Mouse (Mus musculus) limb, embryonic 11.5 days (tissue): ENCODE measurements around the gene Rpgrip1. TPM values are rescaled to one million over a fixed set of nuclear protein-coding genes. Genes with fewer than 3 reads are reported as not detected.

Source experiments
- ATAC-seq: fragments of 200-750 bp; cut with Nextera tagmentation; 2 replicates; pipeline ENCODE4 v1.8.0; 2017; ENCODE audit warnings: low read depth; ENCODE audit not compliant: insufficient number of reproducible peaks, low FRiP score, low TSS enrichment
- DNase-seq: peaks from one replicate; pipeline ENCODE4 v3.0.0-alpha.2; 2015; ENCODE audit warnings: low spot score
- H3K27ac ChIP-seq: fragments of 300-500 bp; sonication (generic); replicated peaks from 2 replicates; pipeline ENCODE4 v1.5.1; 2014; ENCODE audit warnings: low read depth, mild to moderate bottlenecking, low read length
- H3K27me3 ChIP-seq: fragments of 300-500 bp; sonication (generic); 2 replicates; pipeline ENCODE4 v1.6.1; 2014; ENCODE audit warnings: mild to moderate bottlenecking, low read length, mixed read lengths; ENCODE audit not compliant: control insufficient read depth, insufficient read depth
- H3K36me3 ChIP-seq: fragments of 300-500 bp; sonication (generic); 2 replicates; pipeline ENCODE4 v1.6.1; 2014; ENCODE audit warnings: mild to moderate bottlenecking, low read length, moderate library complexity, mixed read lengths; ENCODE audit not compliant: control insufficient read depth, insufficient read depth
- H3K4me1 ChIP-seq: fragments of 300-500 bp; sonication (generic); 2 replicates; pipeline ENCODE4 v1.6.1; 2014; ENCODE audit warnings: low read length, mixed read lengths; ENCODE audit not compliant: control insufficient read depth, insufficient read depth
- H3K4me2 ChIP-seq: fragments of 300-500 bp; sonication (generic); 2 replicates; pipeline ENCODE4 v1.6.1; 2014; ENCODE audit warnings: low read depth, mild to moderate bottlenecking, moderate library complexity; ENCODE audit not compliant: severe bottlenecking
- H3K4me3 ChIP-seq: fragments of 300-500 bp; sonication (generic); 2 replicates; pipeline ENCODE4 v1.5.1; 2014; ENCODE audit warnings: low read depth, low read length
- H3K9ac ChIP-seq: fragments of 300-500 bp; sonication (generic); 2 replicates; pipeline ENCODE4 v1.6.1; 2014; ENCODE audit warnings: mild to moderate bottlenecking, low read length
- H3K9me3 ChIP-seq: fragments of 300-500 bp; sonication (generic); 2 replicates; pipeline ENCODE4 v1.6.1; 2016; ENCODE audit warnings: low read length; ENCODE audit not compliant: control insufficient read depth
- WGBS: fragments of 180-500 bp; shearing (Covaris S2); extraction: QIAGEN DNeasy Blood & Tissue Kit; methylation state at CpG from one replicate; pipeline ENCODE4 v1.1.7; 2014; 5-methylcytosine and 5-hydroxymethylcytosine counted together
- polyA plus RNA-seq: library from polyadenylated mRNA; unstranded; fragments of >200 nt; fragmentation: Nextera tagmentation; extraction: Ambion mirVana; gene quantifications from 2 replicates; pipeline ENCODE4 v1.2.1, GENCODE M21; 2014

Rpgrip1 gene
- polyA plus RNA-seq, 1 experiment from 2014 or later: 119 TPM

- Histone ChIP-seq H3K4me3 (no peak overlapping the region), H3K36me3 (no peaks in the 10 kb centered on the region), H3K9me3 (no peaks in the 10 kb centered on the region), H3K9ac (no peak overlapping the region), H3K27me3 (no peaks in the 10 kb centered on the region), H3K4me2 (no peak overlapping the region), H3K4me1 (no peaks in the 10 kb centered on the region), H3K27ac (no peak overlapping the region)
- WGBS: 94% methylated on average over 3 of the region's 3 CpGs
- ATAC-seq (no peak), DNase-seq (no peak)
Observed at GRCm38 (mm10) chr14:52124636-52125035, 14.1 kb downstream of the Rpgrip1 start.

- DNase-seq (no peak), ATAC-seq (no peak)
- H3K4me2 ChIP-seq: no peak overlapping the region
- WGBS: 82% methylated on average over 5 of the region's 5 CpGs
- no peak overlapping the region for H3K9ac ChIP-seq
- H3K27ac ChIP-seq: no peak overlapping the region
- no peaks in the 10 kb centered on the region for H3K27me3 ChIP-seq
- no peaks in the 10 kb centered on the region for H3K4me1 ChIP-seq
- no peaks in the 10 kb centered on the region for H3K9me3 ChIP-seq
- no peak overlapping the region for H3K4me3 ChIP-seq
- H3K36me3 ChIP-seq: no peaks in the 10 kb centered on the region
Observed at GRCm38 (mm10) chr14:52133584-52133983, 23.1 kb downstream of the Rpgrip1 start.

GRCm38 (mm10) chr14:52140577-52141444 lies 30.3 kb downstream of the Rpgrip1 start:
- Histone ChIP-seq H3K4me3 (no peak overlapping the region), H3K9me3 (no peaks in the 10 kb centered on the region), H3K27ac (no peak overlapping the region), H3K27me3 (no peaks in the 10 kb centered on the region), H3K36me3 (no peaks in the 10 kb centered on the region), H3K9ac (peak overlapping the region; percentile 27; the same call in 1 of the 2 replicates), H3K4me2 (peak overlapping the region; percentile 24; the same call in 1 of the 2 replicates), H3K4me1 (peaks cover 8% of the 10 kb centered on the region)
- ATAC-seq (no peak), DNase-seq (peak; percentile 38)
- 33% methylated on average over 19 of the region's 19 CpGs for WGBS

GRCm38 (mm10) chr14:52141445-52142127 lies 31.1 kb downstream of the Rpgrip1 start:
- DNase-seq (no peak), ATAC-seq (no peak)
- no peak overlapping the region for H3K27ac ChIP-seq
- no peak overlapping the region for H3K4me2 ChIP-seq
- no peak overlapping the region for H3K9ac ChIP-seq
- H3K9me3 ChIP-seq: no peaks in the 10 kb centered on the region
- H3K27me3 ChIP-seq: no peaks in the 10 kb centered on the region
- no peaks in the 10 kb centered on the region for H3K36me3 ChIP-seq
- H3K4me3 ChIP-seq: no peak overlapping the region
- WGBS: 77% methylated on average over 16 of the region's 16 CpGs
- H3K4me1 ChIP-seq: peaks cover 8% of the 10 kb centered on the region

GRCm38 (mm10) chr14:52144165-52144564 lies 33.7 kb downstream of the Rpgrip1 start:
- Histone ChIP-seq H3K27ac (no peak overlapping the region), H3K36me3 (no peaks in the 10 kb centered on the region), H3K4me2 (no peak overlapping the region), H3K9me3 (no peaks in the 10 kb centered on the region), H3K27me3 (no peaks in the 10 kb centered on the region), H3K4me1 (peaks cover 8% of the 10 kb centered on the region), H3K9ac (no peak overlapping the region), H3K4me3 (no peak overlapping the region)
- ATAC-seq (no peak), DNase-seq (no peak)
- WGBS: 76% methylated on average over 4 of the region's 4 CpGs

GRCm38 (mm10) chr14:52146540-52146939 lies 36.0 kb downstream of the Rpgrip1 start:
- ATAC-seq: no peak
- 67% methylated on average over 4 of the region's 4 CpGs for WGBS
- H3K9me3 ChIP-seq: no peaks in the 10 kb centered on the region
- DNase-seq: no peak
- no peak overlapping the region for H3K4me2 ChIP-seq
- H3K4me1 ChIP-seq: no peaks in the 10 kb centered on the region
- no peak overlapping the region for H3K9ac ChIP-seq
- H3K36me3 ChIP-seq: no peaks in the 10 kb centered on the region
- H3K4me3 ChIP-seq: no peak overlapping the region
- H3K27ac ChIP-seq: no peak overlapping the region
- no peaks in the 10 kb centered on the region for H3K27me3 ChIP-seq

- no peak overlapping the region for H3K9ac ChIP-seq
- H3K4me3 ChIP-seq: no peak overlapping the region
- DNase-seq (no peak), ATAC-seq (no peak)
- H3K27me3 ChIP-seq: no peaks in the 10 kb centered on the region
- no peak overlapping the region for H3K27ac ChIP-seq
- no peak overlapping the region for H3K4me2 ChIP-seq
- no peaks in the 10 kb centered on the region for H3K9me3 ChIP-seq
- 66% methylated on average over 4 of the region's 4 CpGs for WGBS
- H3K4me1 ChIP-seq: no peaks in the 10 kb centered on the region
- H3K36me3 ChIP-seq: no peaks in the 10 kb centered on the region
Observed at GRCm38 (mm10) chr14:52149888-52150287, 39.4 kb downstream of the Rpgrip1 start.

- Histone ChIP-seq H3K4me1 (no peaks in the 10 kb centered on the region), H3K36me3 (no peaks in the 10 kb centered on the region), H3K4me2 (no peak overlapping the region), H3K27ac (no peak overlapping the region), H3K27me3 (no peaks in the 10 kb centered on the region), H3K4me3 (no peak overlapping the region), H3K9me3 (no peaks in the 10 kb centered on the region), H3K9ac (no peak overlapping the region)
- DNase-seq: no peak
- ATAC-seq: no peak
- WGBS: 48% methylated on average over 7 of the region's 7 CpGs
Observed at GRCm38 (mm10) chr14:52152179-52152578, 41.7 kb downstream of the Rpgrip1 start.
